Mouse (Mus musculus) right cerebral cortex, postnatal 14 days (tissue): ENCODE measurements at regions not wholly inside any gene's neighbourhood (a gene's known extent, or its start where the extent isn't known, plus 50 kb on each side); places are given as distances from the start of the nearest gene placed in this dataset.

Experiments used
- DNase-seq: peaks from one replicate; pipeline ENCODE4 v3.0.0; 2022

DNA sequence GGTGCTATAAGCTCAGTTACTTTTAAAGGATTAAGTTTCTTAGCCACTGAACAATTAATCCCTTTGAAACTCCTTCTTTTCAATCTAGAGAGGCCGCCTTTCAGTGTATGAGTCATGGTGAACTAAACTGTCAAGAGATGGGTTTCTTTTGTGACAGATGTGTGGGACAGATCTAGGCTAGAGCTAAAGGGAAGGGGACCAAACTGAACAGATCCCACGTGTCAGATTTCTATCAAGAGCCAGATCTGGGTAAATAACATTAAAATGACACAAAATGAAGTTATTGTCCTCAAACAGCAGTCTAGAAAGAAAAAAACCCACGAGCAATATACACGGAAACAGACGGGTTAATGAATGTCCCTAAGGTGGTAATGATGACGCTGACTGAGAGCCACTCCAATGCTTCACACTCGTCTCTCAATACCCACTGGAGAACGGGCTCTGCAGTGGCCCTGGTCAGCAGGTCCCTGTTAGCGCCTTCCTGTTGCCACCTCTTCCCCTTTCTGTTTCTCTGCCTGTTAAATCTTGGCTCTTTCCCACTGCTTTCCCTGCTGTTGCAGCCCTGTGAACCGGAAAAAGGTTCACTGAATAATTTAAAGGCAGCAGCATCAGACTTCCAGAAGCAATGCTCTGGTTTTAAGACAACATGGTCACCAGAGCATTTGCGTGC lies 52.7 kb upstream of the Rab3gap2 start:
- DNase-seq, result no peak

DNA sequence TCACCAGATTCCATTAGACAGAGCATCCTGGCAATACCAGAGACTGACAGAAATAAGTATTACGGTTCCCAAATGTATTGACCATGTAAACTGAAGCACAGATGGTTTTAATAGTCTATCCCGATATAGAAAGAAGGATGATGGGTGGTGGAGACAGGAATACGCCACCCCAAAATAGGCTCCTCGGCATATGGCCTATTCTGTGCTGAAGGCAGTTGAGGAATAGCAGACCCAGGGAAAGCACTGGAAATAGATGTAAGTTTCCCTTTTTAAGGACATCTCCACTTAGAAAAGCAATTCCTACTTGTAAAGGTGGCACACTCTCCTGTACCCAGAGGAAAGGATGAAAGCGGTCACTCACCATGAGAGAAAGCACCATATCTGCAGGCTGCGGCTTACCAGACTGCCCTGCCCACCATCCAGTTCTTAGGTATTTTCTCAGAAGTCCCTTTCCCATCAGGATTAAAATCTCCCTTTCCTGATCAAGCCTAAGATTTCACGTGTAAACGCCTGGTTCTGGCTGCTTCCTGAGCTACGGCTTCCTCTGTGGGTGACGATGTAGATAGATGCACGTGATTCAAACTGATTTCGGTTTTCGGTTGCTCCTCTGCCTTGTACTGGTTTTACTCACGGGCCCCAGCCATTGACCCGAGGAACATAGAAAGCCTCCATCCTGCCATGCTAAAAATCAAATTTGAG lies 53.3 kb upstream of the Rab3gap2 start:
- DNase-seq, result no peak

DNA sequence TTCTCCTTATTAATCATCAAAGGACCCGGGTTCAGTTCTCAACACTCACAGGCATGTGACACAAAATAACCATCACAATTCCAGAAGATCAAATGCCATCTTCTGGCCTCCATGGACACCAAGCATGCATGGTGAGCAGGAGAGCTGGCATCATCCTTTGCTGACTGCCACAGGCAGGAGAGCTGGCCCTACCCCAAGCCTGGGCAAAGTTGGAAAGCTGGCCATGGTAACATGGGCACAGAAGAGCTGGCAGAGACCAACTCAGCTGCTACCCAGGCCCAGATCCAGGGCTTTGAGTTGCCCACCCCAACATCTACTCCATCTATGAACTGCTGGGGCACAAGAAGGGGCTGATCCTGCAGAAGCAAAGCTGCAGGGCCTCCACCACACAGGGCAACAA lies 59.1 kb upstream of the Rab3gap2 start:
- no peak for DNase-seq

DNA sequence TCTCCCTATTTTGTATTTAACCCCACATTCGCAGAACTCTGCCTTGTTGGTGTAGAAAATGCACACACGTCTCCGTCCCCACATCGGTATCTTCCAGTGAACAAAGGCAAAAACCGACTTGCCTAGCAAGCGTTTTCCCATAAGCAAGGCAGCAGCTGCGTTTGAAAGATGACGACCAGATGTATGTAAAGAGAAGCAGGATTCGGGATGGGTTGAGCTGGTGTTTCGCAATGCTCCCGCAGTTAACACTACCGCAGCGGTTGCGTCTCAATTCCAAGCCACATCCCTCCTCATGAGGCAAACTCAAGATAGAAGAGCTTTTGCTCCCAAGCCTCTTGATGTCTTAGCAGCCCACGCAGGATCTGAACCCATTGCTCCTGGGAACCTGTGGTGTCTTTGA lies 59.9 kb upstream of the Rab3gap2 start:
- no peak for DNase-seq

DNA sequence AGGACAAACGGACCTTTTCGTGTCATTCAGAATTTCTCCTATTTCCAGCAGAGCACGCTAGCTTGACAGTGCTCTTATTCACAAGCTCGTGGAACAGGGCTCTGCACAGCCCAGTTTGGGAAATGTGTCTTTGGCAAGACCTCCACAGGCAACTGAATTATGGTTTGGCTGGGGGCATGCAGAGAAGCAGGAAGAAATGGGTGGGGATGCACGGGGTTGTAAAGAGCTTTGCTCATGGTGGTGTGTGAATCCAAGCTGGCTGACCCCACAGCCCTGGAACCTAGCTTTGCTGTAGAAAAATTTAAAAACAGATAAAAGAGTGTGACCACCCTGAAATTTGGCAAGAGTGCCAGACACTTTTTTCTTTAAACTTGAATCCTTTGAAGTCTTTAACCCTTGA lies 63.6 kb upstream of the Rab3gap2 start:
- no peak for DNase-seq

DNA sequence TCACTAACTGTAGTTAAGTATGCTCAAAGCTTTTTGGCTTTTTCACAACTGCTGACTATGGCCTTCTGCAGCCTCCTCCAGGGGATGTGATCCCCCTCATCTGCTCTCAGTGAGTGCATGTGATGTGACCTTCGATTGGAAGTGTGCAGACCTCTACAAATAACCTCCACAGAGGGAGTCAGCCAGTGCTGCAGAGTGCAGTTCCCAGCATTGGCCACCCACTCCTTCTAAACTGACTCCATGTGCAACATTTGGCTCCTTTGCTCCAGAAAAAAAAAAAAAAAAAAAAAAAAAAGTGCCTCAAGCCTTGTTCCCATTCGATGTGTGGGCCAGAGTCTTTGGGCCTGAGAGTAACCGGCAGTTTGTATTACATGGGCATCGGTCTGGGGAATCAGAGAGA lies 75.7 kb upstream of the Rab3gap2 start:
- no peak for DNase-seq

DNA sequence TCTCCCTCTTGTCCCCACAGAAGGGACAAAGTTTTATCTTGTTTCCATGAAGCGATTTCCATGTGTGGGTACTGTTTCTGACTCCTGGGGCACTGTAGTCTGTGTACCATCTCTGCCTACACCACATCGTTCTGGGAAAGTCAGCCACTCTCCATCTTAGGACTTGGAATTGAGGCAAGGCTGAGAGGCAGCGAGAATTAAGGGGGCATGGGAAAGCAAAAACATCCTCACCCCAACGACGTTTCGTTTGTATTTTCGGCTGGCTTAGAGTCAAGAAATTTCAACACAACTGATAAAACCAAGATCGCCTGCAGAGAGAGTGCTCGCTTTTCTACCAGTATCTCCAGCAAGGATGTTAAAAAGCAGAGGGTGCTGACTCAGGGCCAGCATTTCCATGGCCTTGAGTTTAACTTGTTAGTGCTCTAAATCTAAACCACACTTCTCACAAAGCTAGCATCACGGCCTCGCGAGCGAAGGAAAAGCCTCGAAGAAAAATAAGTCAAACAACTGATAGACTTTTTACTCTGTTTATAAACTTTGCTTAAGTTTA lies 78.1 kb upstream of the Rab3gap2 start:
- DNase-seq, result no peak

DNA sequence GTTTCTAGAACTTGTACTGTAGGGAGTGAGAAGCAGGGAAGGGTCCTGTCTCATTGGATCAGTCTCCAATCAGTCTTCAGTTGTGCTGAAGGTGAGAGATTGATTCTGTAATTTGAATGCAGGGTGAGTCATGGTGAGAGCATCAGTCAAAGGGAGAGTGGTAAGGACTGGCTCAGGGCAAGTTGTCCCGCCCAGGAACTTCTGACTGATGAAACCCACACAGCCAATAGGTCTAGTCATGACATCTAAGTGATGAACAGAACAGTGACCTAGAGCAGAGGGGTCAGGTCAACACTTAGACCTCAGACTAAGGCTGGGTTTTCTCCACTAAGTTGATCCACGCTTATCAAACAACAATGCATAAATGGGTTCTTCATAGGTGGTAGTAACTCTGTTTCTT lies 82.4 kb upstream of the Rab3gap2 start:
- no peak for DNase-seq

DNA sequence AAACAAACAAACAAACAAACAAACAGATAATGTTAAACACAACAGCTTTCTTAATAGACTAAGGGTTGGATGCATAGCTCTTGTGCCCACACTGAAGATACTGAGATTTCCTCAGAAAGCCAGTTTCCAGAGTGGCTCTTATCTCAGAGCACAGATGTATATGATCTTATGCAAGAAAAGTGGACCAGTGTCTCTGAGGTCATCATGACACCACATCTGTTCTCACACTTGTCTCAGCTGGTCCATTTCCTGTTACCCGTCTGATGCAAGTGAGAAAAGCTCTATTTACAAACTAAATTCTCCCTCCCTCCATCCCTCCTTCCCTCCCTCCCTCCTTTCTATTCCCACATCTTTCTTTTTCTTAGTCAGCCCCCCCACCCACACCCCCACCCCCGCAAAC lies 83.5 kb upstream of the Rab3gap2 start:
- DNase-seq, result no peak

DNA sequence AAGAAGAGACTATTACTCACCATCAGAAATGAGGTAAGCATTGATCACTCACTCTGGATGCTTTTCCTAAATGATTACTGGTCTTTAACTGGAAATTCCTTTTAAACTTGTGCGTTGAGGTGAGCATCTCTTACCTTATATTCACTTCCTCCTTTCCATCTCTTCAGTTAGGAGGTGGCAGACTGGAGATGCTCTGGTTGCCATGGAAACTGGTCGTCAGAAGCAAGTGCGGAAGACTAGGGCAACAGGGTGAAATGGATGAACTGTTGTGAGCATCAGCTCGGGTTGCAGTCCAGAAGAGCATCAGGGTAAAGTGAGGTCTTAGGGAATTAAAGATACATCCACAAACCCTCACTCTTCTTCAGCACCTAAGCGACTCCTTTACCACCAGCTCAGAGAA lies 86.2 kb upstream of the Rab3gap2 start:
- no peak for DNase-seq

DNA sequence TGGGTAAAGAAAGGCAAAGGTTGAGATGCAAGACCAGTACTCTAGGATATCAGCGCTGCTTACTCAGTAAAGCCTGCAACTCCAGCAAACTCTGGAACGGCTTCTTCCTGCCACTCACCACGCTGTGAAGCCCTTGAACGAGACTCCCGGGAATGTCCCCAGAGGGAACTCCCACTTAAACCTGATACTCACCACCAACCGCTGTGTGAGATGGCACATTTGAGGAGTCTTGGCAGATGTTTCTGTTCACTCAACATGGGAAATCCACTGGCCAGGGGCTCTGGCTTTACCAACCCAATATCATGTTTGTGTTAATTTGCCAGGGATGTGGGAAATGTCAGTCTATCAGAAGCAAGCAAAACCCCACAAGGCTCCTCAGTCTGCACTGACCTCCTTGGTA lies 90.2 kb upstream of the Rab3gap2 start:
- DNase-seq, result no peak

DNA sequence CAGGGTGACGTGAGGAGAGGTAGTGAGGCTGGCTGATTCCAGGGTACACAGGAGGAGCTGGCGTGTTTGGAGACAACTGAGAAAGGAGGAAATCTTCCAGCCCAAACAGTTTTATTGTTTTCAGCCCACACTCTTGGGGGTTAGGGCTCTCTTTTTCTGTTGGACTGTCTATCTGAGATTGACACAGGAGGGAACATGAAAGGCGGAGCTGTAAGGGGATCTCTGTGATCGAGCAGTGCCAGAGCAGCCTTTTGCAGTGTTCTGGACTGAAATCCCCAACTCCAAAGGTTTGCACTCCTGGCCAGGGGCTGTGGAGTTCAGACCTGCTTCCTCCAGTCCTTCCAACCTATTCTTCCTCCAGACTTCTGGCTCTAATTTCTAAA lies 91.9 kb upstream of the Rab3gap2 start:
- DNase-seq, result no peak

DNA sequence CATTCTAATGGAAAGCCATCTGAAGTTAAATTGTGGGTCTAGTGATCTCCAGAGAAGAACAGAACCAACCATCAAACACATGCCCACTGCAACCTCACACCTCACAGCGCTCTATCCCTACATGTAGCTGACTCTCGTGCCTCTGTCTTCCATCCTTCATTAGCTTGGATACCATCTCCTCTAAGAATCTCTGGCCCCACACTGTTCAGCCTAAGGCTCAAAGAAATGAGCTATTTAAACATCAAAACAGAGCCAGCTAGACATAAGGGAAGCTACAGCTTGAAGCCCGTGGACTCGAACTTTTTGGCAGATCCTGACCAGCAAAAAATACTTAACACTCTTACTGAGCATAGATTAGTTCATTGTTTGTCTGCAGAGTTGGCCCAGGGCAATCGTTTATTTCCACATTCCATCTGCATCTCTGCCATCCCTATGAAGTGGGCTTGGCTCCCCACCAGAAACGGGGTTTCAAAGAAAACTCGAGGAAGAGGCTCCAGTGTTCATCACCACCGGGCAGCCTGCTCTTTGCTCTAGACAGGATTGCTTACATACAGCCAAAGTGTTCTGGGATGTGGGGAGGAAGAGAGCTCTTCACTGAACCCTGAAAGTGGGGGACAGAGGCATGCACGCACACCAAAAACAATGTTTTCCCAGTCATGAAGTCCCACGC lies 92.4 kb upstream of the Rab3gap2 start:
- DNase-seq, result peak; percentile 19

DNA sequence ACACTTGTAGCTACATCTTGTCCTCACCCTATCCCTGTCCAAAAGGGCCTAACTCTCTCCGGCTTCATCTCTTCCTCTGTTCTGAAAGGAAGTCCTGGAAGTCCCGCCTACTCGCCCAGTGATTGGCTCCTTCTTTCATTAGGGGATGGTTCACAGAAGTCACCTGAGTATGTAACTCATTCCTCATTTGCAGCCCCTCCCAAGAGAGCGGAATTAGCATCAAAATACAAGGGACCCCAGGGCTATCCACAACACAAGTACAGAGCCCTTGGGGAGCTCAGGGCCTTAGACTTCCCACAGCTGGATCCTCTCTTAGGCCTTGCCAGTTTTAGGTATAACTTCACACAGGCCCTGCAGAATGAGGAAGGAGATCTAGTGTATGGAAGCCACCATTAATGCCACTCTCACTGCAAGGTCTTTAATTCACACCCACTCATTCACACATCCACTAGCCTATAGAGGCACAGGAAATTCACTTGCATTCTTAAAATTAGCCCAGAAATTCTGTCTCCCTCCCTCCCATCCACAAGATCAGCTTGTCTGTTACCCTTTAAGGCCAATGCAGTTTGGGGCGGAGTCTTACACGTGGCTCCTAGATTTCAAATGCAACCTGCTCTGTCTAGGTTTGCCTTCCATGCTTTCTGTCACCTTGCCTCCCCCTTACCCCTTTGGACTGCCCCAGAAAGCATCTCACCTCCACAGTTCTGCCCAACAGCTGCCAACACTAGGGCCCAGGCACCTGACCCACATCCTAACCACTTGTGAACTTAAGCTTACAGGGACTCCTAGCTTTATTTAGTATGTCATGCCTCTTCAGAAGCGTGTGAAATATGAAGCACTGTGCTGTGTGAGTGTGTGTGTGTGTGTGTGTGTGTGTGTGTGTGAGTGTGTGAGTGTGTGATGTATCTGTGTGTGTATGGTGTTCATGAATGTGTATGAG lies 98.7 kb upstream of the Rab3gap2 start:
- DNase-seq, result no peak

DNA sequence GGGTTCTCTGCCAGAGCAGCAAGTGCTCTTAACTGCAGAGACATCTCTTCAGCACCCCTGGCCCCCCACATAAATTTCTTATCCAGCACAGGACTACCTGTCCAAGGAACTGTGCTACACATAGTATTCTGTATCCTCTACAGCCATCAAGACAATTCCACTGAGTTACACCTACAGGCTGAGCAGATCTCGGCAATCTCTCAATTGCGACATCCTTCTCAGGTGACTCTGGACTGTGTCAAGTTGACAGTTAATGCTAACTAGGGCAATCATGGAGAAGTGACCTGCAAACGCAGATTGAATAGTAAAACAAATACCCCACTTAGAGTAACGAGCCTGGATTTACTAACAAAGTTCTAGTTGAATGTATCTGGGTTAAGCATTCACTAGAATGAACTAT lies 100.1 kb upstream of the Rab3gap2 start:
- DNase-seq, result no peak

DNA sequence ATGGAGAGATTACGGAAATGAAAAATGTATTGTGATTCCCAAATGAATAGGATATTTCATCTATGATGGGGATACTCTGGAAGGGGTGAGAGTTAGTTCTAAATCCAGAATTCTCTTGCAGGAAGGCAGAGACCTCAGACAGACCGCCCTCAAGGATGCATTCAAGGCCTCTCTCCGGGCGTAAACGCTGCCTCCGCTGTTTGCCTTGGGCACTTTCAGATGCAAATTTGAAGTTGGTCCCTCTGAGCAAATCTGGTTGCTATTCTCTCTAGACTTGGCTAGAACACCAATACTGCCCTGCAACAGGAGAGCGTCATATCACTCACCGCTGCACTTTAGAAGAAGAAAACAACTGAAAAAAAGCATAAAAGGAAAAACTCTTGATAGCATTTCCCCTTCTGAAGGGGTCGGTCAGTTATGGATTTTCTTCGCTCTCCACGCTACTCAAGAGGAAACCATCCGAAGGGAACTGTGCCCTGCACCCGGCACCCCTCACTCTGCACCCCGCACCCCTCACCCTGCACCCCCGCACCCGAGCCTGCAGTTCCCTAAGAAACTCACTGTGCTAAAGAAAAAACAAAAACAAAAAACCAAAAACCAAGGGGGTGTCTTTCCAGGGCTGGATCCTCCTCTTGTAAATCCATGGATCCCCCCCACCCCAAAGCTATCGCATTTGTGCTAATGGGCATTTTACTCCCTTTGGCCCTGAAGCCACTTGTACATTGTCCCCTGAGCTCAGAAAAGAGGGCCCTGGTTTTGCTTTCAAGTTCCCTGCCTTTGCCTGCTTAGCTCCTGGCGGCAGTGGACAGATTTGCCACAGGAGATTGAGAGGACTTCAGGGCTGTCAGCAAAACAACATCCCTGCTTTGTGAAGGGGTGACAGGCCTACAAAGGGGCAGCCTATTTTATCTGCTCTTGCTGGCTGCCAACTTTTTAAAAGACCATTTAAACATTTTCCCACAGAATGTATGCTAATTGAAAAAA lies 99.9 kb upstream of the Mark1 start:
- no peak for DNase-seq

DNA sequence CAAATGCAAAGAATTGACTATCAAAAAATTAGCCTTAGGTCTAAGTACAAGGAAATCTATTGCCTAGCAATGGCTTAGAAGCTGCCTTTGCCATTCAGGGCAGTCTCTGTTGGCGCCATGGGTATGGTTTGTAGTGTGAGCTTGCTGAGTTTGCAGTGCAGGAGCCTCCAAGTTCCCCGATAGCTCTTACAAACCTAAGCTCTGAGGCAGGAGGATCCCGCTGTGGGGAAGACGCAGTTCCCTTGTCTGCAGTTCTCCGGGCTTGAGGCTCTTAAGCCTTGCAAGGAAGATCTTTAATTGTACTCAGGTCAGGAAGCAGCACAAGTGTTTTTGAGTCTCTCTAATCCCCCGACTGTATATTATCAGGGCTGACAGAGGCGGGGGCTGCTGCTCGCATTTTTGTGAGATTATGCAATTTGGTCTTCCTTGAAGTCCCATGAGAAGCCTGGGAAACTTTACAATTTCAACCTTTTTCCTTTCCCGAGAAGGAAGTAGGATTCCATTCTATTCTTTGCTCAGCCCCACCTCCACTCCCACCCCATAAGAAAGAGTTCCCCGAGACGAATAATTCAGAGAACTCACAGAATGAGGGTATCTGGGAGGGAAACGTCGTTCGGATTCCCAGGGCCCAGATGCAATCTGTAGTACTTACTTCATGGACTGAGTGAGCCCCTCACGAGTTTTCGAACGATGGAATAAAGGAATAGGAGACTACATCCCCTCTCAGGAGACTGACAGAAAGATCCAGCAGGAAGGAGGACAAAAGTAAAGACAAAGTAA lies 99.0 kb upstream of the Mark1 start:
- DNase-seq, result no peak

DNA sequence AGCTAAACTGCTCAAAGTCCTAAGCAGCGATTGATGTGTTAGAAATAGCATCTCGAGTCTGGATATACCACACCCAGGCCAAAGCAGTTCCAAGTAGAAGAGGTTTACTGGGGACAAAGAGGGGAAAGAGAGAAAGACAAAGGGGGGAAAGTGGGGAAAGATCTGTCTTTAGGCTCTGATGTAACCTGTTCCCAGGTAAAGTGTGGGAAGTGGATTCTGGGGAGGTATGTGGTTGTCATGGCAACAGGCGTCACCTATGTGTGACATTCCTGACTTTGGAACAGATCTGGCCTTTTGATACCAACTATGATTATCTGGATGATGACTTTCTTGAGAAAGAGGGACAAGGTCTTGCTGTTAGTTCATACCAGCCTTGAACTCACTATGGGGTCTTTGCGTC lies 97.4 kb upstream of the Mark1 start:
- no peak for DNase-seq

DNA sequence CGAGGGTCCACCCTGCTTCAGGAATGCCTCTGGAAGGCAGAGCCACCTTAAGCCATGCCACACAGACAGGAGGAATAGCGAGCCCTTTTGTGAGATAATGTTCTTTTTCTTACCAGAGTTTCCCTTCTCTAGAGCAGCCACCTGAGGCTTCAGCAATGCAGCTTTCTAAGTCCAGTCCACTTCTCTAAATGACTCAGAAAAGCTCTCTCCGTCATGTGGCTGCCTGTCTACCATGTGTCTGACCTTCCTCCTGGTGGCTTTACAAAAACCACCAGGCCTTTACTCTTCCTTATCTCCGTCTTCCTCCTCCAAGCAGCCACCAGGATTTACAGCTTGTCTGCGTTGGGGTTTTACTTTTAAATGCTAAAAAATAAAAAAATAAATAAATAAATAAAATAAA lies 93.4 kb upstream of the Mark1 start:
- DNase-seq, result no peak

DNA sequence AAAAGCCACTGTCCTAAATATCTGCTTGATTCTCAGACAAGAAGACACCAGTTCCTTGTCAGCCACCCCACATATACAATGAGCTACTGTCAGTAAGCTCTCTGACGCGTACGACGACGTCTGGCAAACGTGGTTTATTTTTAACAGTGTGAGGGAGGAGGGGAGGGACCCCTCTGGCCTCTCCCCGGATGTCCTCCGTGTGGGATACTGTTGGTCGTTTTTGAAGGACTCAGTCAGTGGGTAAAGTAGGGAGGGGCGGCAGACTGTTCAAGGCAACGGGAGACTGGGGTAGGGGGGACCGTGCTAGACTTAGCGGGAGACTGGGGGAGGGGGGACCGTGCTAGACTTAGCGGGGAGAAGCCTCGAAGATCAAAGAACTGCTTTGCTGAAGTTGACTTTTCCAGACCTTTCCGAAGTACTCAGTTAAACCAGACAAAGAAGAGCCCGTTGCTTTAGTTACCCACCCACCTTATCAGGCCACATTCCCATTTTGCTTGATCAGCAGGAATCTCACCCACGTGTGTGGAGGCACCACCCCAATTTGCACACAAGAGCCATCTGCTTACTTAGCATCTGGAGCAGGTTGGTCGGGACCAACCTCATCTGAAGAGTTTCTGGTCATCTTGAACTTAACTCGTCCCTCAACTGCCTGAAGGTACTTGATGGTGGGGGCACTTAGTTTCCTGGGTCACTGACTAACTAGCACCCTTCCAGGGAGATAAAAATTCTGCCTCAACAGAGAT lies 92.6 kb upstream of the Mark1 start:
- no peak for DNase-seq
